Mouse (Mus musculus): Measurements from ENCODE around the gene Pkdcc. TPM values are rescaled to one million over a fixed set of nuclear protein-coding genes. Genes with fewer than 3 reads are reported as not detected.

Gene Pkdcc
- total RNA-seq, 2 experiments from 2014 or later: 95.0 to 101 TPM

DNA sequence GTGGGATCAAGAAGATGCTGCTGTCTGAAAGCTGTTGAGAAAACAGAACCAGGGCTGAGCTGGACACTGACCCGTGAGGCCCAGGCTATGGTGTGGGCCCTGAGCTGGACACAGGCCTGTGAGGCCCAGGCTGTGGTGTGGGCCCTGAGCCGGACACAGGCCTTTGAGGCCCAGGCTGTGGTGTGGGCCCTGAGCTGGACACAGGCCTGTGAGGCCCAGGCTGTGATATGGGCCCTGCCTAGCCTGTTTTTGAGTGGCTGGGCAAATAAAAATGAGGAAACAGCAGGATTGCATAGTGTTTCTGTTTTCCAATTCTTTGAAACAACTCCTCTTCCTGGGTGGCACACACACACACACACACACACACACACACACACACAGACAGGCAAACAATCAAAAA, 2.7 kb upstream of the Pkdcc start:
- DNase-seq: no peak

DNA sequence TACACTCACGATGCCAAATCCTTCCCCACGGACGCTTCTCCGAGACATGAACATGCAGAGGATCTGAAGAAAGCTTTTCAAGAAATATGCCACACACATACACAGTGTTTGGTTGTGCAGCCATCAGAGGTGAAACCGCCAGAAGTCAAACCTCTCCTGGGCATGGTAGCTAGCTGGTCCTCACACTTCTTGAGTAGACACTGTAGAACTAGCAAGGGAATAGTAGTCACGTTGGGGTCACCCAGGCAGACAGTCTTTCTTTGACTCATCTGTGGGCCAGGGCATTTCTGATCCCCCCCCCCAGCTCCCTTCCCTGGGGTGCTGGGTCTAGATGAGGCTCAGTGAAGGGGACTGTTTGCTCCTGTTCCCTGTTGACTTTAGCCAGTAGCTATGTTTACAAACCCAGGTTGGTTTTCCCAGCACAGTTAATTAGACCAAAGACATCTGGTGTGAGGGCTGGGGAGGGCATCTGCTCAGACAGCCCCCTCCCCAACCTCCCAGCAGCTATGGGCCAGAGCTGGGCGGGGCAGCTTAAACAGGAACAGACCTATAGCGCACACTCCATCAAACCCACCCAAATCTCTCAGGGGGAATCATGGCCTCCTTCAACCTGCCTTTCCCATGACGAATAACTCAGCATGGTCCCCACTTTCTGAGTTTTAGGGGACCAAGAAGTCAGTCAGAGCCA, 1.7 kb upstream of the Pkdcc start:
- DNase-seq: no peak

DNA sequence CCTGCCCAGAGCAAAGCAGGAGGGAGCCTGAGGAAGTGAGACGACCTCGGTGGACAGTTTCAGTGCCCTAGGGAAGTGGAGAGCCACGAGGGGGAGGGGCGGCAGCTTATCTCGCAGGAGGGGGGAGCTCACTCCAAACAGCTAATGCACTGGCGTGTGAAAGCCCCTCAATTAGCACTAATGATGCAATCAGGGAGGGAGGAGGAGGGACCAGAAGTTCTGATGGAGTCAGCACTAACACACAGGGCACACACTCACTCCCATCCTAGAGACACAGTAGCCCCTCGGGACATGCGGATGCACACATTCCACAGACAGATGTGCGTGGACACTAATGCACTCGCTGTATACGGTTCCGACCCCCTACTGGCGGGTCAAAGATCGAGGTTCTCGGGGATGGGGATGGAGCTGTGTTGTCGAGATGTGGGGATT, 915 bp upstream of the Pkdcc start:
- DNase-seq: peak; percentile 79

DNA sequence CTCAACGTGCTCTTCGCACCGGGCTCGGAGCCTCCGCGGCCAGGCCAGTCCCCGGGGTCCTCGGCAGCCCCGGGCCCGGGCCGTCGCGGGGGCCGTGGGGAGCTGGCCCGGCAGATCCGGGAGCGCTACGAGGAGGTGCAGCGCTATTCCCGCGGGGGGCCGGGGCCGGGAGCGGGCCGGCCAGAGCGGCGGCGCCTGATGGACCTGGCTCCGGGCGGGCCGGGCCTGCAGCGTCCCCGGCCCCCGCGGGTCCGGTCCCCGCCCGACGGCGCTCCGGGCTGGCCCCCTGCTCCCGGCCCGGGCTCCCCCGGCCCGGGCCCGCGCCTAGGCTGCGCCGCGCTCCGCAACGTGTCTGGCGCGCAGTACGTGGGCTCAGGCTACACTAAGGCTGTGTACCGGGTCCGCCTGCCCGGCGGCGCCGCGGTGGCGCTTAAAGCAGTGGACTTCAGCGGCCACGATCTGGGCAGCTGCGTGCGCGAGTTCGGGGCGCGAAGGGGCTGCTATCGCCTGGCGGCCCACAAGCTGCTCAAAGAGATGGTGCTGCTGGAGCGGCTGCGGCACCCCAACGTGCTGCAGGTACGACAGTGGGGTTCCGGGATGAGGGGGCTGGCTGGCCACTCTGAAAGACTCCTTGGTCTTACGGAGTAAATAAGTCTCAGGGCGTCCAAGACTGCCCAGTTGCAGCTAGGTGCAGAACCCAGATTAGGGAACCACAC, 595 bp downstream of the Pkdcc start:
- DNase-seq: peak; percentile 62

DNA sequence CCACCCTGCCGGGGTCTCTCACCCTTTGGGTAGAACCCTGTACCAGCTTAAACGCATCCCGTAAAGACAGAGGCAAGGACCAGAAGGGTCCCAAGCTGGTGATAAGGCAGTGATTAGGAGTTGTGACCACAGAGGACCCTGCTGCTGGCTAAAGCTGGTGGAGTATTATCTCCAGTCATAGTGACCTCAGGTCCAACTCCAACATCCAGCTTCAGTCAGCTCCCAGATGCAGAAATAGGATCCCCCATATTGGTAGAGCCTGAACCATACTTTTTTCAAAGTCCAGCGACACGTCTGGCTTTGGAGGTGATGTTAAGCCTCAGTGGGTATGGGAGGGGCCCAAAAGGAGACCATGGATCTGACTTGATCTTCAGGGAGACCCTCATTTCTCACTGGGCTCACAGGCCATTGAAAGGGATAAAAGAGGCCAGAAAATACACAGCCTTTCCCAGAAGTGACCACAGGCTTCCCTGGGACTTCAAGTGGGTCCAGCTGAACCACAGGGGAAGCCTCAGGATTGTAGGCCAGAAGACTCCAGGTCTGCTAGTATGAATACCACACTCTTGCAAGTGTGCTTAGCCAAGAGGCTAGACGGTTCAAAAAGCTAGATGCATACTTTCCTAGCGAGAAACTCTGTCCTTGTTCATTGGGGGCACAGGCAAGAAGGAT, 1.3 kb downstream of the Pkdcc start:
- no peak for DNase-seq

DNA sequence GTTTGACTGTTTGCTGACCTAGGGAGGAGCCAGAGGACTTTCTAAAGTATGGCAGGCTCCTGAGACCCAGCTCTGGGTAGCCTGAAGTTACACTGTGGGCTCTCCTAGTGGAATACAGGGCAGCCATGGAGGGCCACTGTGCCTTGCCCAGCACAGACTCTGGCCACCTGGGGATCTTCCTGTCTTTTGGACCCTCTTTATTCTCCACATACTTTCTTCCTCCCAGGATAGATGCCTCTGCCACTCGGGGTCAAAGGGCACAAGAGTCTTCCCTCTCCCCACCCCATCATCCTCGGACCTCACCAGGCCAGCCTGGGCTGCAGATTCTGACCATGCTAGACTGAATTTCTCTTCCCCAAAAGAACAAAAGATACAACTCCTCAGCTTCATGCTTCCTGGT, 3.1 kb downstream of the Pkdcc start:
- no peak for DNase-seq

DNA sequence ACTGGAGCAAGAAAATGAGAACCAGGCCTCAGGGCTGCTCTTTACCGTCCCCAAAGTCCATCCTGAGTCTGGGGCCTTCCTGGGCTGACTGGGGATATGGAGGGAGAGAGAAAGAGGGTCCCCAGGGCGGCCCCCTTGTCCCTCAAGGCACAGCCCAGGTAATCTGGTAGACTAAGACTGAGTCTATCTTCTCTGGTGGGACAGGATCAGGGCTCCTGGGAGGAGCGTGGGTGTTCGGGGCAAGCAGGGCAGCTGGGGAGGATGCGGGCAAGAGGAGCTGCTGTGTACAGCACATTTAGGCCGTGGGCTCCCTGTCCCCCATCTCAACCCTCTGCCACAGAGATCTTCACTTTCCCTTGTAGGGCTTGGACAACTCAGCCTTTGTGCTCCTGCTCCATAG, 3.6 kb downstream of the Pkdcc start:
- DNase-seq: no peak

DNA sequence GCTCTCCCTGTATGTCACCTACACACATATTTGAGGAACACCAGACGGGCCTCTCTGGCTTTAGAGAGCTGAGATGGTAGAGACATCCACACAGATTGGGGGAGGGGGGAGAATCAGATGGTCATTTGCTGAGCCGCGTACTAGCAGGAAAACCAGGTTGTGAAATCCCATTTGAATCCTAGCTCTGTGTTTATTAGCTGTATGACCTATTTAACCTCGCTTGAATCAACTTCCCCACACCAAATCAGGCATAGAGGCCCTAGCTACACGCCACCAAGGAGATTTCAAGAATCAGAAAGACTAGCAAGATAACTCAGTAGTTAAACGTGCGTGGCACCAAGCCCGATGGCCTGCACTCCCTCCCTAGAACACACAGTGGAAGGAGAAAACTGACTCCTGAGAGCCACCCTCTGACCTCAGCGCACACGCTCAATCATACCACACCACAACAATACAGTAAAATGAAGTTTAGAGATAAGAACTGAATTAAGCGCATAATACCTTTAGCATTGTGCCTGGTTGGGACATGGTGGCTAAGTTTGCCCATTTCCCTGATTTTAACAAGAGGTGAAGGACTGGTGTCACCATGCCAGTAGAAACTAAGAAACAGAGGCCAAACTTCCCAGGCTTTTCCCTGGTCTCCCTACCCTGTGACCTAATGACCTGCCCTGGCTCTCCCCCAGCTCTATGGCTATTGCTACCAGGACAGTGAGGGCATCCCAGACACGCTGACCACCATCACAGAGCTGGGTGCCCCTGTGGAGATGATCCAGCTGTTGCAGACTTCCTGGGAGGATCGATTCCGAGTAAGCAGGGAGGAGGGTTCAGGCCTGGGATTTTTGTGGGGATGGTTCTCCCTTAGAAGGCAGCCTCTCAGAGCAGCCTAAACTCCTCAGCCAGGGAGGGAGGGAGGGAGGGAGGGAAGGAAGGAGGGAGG, 4.5 kb downstream of the Pkdcc start:
- DNase-seq: peak; percentile 45

DNA sequence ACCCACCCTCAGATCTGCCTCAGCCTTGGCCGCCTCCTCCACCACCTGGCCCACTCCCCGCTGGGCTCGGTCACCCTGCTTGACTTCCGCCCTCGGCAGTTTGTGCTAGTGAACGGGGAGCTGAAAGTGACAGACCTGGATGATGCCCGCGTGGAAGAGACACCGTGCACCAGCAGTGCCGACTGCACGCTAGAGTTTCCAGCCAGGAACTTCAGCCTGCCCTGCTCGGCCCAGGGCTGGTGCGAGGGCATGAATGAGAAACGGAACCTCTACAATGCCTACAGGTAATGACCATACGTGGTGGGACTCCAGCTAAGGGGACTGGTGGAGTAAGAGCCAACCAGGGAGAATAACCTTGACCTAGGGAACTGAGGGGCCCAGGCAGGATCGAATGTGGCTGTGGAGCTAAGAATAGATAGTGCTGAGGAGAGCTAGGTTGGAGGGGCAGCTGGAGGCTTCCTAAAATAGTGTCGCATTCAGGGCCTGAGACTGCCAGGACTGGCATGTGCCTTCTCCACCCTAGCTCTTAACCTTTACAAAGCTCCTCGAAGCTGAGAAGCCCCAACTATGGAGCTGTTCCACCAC, 6.0 kb downstream of the Pkdcc start:
- no peak for DNase-seq

DNA sequence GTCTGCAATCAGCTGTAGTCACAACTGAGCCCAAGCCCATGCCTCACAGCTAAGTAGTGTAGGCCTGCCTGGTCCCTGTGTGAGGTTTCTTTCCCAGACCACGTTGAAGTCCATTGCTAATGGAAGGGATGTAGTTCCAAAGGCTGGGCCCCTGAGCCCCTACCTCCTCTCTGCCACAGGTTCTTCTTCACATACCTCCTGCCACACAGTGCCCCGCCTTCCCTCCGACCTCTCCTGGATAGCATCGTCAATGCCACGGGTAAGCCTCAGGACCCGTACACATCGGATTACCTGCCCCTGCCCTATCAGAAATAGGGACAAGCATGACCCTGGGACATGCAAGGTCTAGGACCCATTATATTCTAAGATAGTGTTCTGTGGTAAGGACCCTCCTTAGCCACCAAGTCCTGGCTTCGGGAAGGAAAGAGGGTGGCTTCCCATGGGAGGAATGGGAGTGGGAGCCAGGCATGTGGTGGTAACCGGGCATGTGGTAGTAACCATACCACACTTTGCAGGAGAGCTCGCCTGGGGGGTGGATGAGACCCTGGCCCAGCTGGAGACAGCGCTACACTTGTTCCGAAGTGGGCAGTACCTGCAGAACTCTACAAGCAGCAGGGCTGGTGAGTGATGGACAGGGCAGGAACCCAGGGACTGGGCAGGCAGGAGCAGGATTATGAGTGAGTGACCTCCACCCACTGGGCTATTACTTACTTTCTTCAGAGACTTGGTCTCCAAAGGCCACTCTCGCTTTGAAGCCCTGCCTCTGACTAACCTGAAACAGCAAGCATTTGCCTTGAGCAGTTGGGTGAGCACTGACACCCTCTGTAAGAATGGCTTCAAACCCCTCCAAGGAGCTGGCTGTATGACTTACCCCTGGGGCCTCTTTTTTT, 6.8 kb downstream of the Pkdcc start:
- DNase-seq: peak; percentile 56

DNA sequence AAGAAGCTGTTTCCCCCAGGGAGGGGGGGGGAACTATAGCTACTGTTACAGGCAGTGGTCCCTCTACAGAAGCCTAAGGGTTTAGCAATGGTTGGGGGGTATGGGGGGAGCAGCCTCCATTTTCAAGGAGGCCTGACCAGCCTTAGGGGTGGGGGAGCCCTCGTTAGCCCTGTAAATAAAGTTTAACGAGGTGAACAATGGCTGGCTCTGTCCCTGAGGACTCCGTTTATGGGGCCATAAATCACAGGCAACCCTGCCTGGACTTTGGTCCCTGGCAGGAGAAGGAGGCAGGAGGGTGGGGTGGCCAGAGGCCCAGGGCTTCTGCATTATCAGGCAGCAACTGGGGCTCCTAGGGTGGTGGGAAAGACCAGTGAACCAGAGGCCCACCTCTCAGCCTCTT, 7.6 kb downstream of the Pkdcc start:
- peak; percentile 59 for DNase-seq

DNA sequence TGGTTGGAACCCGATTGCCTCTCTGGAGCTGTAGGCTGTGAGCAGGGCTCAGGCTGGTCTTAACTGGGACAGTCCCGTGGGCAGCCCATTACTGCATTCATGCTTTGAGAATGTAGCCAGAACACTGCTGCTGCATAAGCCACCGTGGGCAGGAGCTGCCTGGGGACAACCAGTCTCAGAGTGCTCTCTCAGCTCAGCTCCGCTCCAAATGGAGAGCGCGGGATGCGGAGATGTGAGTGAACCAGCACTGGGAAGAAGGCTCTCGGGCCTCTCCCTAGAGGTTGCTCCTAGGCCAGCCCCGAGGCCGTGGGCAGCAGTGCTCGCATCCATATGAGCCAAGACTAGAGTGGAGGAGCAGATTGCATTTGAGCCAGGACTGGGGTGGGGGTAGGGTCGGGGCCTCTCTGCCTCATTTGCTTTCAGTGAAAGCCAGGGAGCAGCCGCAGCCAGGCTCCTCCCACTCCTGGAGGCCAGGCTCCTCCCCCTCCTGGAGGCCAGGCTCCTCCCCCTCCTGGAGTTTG, 9.4 kb downstream of the Pkdcc start:
- peak; percentile 41 for DNase-seq

DNA sequence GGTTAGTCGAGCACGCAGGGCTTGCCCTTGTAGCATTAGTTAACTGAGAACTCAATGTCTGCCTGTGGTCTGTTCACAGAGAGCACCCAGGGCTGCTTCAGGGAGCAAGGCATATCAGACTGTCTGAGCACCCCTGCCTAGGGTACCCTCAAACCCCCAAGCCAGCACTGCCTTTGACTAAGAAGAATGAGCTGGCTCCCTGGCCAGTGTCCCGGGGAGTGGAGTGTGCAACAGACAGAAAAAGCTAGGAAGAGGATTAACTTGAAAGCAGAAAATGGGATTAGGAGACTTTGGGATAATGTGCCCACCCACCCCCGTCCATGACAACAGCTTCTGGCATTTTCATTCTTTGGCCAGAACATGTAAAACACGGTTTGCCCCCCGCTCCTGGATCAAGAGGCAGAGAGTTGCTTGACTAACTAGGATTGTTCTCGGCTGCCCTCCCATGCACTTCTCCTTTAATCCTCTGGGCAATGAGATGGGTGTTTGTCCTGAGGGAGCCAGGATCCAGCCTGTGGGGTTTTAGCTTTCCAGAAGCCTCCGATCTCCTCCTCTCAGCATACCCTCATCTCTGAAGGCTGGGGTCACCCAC, 11.4 kb downstream of the Pkdcc start:
- no peak for DNase-seq

DNA sequence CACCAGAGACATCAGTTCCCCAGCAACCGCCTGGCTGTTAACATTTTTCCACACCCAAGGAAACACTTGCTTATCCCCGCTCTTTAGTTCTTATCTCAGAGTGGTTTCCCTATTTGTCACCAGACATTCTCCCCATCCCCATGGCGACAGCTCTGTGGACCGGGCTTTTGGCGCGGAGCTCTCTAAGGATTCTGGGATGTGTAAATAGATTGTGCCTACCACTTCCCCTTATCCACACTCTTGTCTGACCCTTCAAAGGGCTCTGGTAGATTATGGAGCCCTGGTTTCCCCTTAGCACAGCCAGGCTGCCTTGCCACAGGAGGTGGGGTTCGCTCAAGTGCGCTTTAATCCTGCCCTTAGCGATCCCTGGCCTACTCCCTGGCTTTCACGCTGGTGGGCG, 16.3 kb downstream of the Pkdcc start:
- no peak for DNase-seq

DNA sequence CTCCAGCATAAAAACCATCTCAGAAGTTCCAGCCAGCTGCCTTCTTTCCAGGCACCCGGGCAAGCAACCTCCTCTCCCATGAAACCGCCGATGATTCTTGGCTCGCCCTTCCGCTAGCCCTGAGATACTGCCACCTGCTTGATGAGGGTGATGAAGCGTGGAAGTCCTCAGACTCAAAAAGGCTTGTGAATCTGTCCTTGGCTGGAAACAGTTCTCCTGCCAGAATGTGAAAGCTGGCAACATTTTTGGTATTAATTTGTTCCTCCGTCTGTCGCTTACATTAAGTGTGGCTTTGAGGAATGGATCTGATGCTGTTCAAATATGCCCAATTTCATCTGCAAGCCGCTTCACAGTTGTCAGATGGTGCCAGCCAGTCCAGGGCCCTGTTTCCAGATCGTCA, 20.1 kb downstream of the Pkdcc start:
- no peak for DNase-seq

DNA sequence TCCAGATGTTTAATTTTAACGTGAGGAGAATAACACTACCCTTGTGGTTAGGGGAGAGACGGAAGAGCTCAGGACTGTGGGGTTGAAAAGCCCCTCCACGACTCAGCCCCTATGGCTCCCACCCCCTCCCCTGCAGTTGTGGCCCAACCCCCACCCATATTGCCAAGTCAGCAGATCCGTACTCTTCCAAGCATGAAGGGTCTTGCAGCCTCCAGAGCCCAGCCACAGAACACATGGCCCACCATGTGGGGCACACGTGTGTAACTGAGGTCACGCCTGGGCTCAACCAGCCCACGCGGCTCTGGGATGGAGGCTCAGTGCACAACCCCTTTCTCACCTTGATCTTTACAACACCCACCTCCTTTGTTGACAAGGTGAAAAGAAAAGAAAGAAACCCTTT, 21.1 kb downstream of the Pkdcc start:
- no peak for DNase-seq

DNA sequence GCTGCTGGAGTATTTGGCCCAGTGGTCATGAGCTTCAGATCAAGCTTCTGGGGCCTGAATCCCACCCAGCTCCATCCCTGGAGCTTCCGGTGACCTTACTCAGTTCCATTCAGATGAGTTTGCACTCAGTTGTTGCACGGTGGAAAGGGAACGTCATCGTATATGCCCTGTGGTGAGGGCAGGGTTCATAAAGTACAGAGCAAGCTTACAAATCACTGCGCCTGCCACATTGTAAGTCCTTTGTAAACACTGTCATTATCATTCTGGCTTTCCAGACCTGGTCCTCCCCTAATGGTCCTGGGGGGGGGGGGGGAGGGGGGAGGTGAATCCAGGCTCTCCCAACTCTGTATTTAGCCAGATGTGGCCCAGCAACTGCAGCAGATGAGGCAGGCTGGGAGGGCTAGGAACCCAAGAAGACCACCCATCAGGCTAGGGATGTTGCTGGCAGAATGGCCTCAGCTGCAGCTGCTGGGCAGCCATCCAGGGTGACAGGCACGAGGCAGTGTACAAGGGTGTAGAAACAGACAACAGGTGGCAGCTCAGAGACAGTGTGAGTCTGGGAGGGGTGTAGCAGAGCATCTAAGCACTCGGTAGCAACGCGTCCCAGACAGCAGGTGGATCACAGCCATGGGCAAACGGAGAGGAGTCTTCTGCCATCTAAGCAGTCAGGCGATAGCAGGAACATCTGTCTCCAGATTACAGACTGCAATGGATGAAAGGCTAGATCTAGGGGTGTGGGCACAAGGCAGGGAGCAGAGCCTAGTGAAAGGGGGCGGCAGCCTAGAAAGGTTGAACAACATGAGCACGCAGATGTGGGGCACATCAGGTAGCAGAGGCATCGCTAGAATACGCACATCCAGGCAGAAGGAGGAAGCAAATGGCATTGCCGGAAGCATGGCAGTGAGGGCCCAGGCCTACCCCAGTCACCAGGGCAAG, 23.3 kb downstream of the Pkdcc start:
- DNase-seq: no peak

DNA sequence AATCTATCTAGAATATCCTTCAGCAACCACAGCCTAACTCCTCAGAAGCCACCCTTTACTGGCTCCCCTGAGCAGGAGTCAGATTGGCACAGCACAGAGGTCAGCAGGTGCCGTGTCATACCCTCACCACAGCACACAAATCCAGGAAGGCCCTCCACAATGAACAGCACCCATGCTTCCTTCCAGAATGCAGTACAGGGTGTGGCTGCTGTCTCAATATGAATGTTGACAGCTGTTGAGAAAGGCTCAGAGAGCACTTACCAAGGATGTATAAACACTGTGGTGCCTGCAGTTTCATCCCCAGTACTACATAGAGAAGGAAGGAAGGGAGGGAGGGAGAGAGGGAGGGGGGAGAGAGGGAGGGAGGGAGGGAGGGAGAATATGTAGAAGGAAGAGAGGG, 29.4 kb downstream of the Pkdcc start:
- no peak for DNase-seq

DNA sequence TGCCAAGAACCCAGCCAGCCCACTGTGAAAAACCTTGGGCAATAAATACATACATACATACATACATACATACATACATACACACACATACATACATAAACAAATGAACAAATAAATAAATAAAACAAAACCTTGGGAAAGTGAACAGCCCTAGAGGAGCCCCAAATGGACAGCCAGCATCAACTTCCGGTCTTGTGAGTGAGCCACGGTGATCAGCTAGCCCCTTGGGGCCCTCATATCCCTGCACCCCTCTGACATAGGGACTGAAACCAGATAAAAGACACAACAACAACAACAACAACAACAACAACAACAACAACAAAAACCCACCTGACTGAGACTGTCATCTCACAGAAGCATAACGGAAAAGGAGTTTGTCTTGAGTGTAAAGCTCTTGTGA, 30.4 kb downstream of the Pkdcc start:
- DNase-seq: no peak
